Mouse (Mus musculus): ENCODE measurements around the gene Dnaaf2. TPM values are rescaled to one million over a fixed set of nuclear protein-coding genes. Genes with fewer than 3 reads are reported as not detected.
A peak's percentile ranks its signal among the peaks of the same experiment; 100 is the strongest.

Gene Dnaaf2
- polyA plus RNA-seq, 1 experiment from 2014 or later, result 12.1 TPM

GRCm38 (mm10) chr12:69157107-69157506, 41.1 kb downstream of the Dnaaf2 start:
- ATAC-seq (ENCODE audit: low FRiP score, low read depth), result no peak
- H3K4me3 ChIP-seq, result no peak overlapping the region
- H3K4me2 ChIP-seq (replicated peaks), result 0 out of 2 replicates have a peak overlapping the region, but pooled peaks have one; percentile 71
- WGBS, result 95% methylated on average over 2 of the region's 2 CpGs
- H3K27ac ChIP-seq, result no peak overlapping the region
- H3K36me3 ChIP-seq, result peaks cover 17% of the 10 kb centered on the region
- no peaks in the 10 kb centered on the region for H3K9me3 ChIP-seq
- peaks cover 5% of the 10 kb centered on the region for H3K4me1 ChIP-seq
- no peak overlapping the region for H3K9ac ChIP-seq
- no peaks in the 10 kb centered on the region for H3K27me3 ChIP-seq (replicated peaks)

GRCm38 (mm10) chr12:69156436-69156835, 41.8 kb downstream of the Dnaaf2 start:
- no peaks in the 10 kb centered on the region for H3K9me3 ChIP-seq
- peaks cover 5% of the 10 kb centered on the region for H3K4me1 ChIP-seq
- no peak overlapping the region for H3K27ac ChIP-seq
- H3K36me3 ChIP-seq, result peaks cover 17% of the 10 kb centered on the region
- H3K4me3 ChIP-seq, result no peak overlapping the region
- no peak overlapping the region for H3K4me2 ChIP-seq (replicated peaks)
- no peak for ATAC-seq (ENCODE audit: low FRiP score, low read depth)
- 85% methylated on average over 4 of the region's 4 CpGs for WGBS
- no peaks in the 10 kb centered on the region for H3K27me3 ChIP-seq (replicated peaks)
- no peak overlapping the region for H3K9ac ChIP-seq

- Histone ChIP-seq H3K27me3 (replicated peaks) (no peaks in the 10 kb centered on the region), H3K36me3 (peaks cover 17% of the 10 kb centered on the region), H3K27ac (no peak overlapping the region), H3K9me3 (no peaks in the 10 kb centered on the region), H3K4me2 (replicated peaks) (no peak overlapping the region), H3K4me3 (no peak overlapping the region), H3K4me1 (peaks cover 5% of the 10 kb centered on the region), H3K9ac (no peak overlapping the region)
- WGBS, result 86% methylated on average over 2 of the region's 2 CpGs
- ATAC-seq (ENCODE audit: low FRiP score, low read depth), result no peak
Observed at GRCm38 (mm10) chr12:69155923-69156322, 42.3 kb downstream of the Dnaaf2 start.

GRCm38 (mm10) chr12:69150049-69150448, 48.2 kb downstream of the Dnaaf2 start:
- Histone ChIP-seq H3K27me3 (replicated peaks) (no peaks in the 10 kb centered on the region), H3K36me3 (no peaks in the 10 kb centered on the region), H3K4me2 (replicated peaks) (no peak overlapping the region), H3K27ac (no peak overlapping the region), H3K4me1 (no peaks in the 10 kb centered on the region), H3K9me3 (no peaks in the 10 kb centered on the region), H3K9ac (no peak overlapping the region), H3K4me3 (no peak overlapping the region)
- 67% methylated on average over 13 of the region's 13 CpGs for WGBS
- ATAC-seq (ENCODE audit: low FRiP score, low read depth), result no peak

- H3K36me3 ChIP-seq, result no peaks in the 10 kb centered on the region
- no peak overlapping the region for H3K4me3 ChIP-seq
- 90% methylated on average over 5 of the region's 5 CpGs for whole genome bisulfite sequencing
- no peak overlapping the region for H3K4me2 ChIP-seq (replicated peaks)
- no peak for ATAC-seq (ENCODE audit: low FRiP score, low read depth)
- H3K9me3 ChIP-seq, result no peaks in the 10 kb centered on the region
- H3K27me3 ChIP-seq (replicated peaks), result no peaks in the 10 kb centered on the region
- no peak overlapping the region for H3K27ac ChIP-seq
- no peak overlapping the region for H3K9ac ChIP-seq
- H3K4me1 ChIP-seq, result no peaks in the 10 kb centered on the region
Observed at GRCm38 (mm10) chr12:69147166-69147735, 51.0 kb downstream of the Dnaaf2 start.

- Histone ChIP-seq H3K27me3 (replicated peaks) (no peaks in the 10 kb centered on the region), H3K36me3 (no peaks in the 10 kb centered on the region), H3K4me1 (no peaks in the 10 kb centered on the region), H3K27ac (no peak overlapping the region), H3K4me3 (no peak overlapping the region), H3K9ac (no peak overlapping the region), H3K4me2 (replicated peaks) (no peak overlapping the region), H3K9me3 (no peaks in the 10 kb centered on the region)
- ATAC-seq (ENCODE audit: low FRiP score, low read depth), result no peak
- WGBS, result 76% methylated on average over 6 of the region's 6 CpGs
Observed at GRCm38 (mm10) chr12:69143460-69143859, 54.8 kb downstream of the Dnaaf2 start.

- ATAC-seq (ENCODE audit: low FRiP score, low read depth), result no peak
- no peak overlapping the region for H3K27ac ChIP-seq
- H3K36me3 ChIP-seq, result no peaks in the 10 kb centered on the region
- H3K9me3 ChIP-seq, result no peaks in the 10 kb centered on the region
- H3K4me1 ChIP-seq, result no peaks in the 10 kb centered on the region
- no peaks in the 10 kb centered on the region for H3K27me3 ChIP-seq (replicated peaks)
- H3K9ac ChIP-seq, result no peak overlapping the region
- H3K4me2 ChIP-seq (replicated peaks), result no peak overlapping the region
- H3K4me3 ChIP-seq, result no peak overlapping the region
- 89% methylated on average over 7 of the region's 7 CpGs for WGBS
Observed at GRCm38 (mm10) chr12:69139841-69140240, 58.4 kb downstream of the Dnaaf2 start.

GRCm38 (mm10) chr12:69139201-69139600, 59.0 kb downstream of the Dnaaf2 start:
- ATAC-seq (ENCODE audit: low FRiP score, low read depth), result no peak
- H3K27me3 ChIP-seq (replicated peaks), result no peaks in the 10 kb centered on the region
- H3K27ac ChIP-seq, result no peak overlapping the region
- no peaks in the 10 kb centered on the region for H3K4me1 ChIP-seq
- H3K9me3 ChIP-seq, result no peaks in the 10 kb centered on the region
- WGBS, result 91% methylated on average over 3 of the region's 3 CpGs
- no peak overlapping the region for H3K9ac ChIP-seq
- no peaks in the 10 kb centered on the region for H3K36me3 ChIP-seq
- no peak overlapping the region for H3K4me2 ChIP-seq (replicated peaks)
- H3K4me3 ChIP-seq, result no peak overlapping the region

Small RNA genes lying within 50 kb of the gene (microRNA-seq; reads per million reads assigned to microRNA genes)
- gene Gm47287 (not detected), gene Gm47295 (0.87 reads per million)

Other genes with a start within 250 kb of the Dnaaf2 start
- gene Rps29, start 39.2 kb downstream of the Dnaaf2 start, polyA plus RNA-seq (2016; fragmentation: Nextera tagmentation; extraction: Ambion mirVana), result 1,233 and 1,267 TPM in 2 replicates
- gene Lrr1, start 29.6 kb downstream of the Dnaaf2 start, polyA plus RNA-seq (2016; fragmentation: Nextera tagmentation; extraction: Ambion mirVana), result 13.8 and 17.4 TPM in 2 replicates
- gene Rpl36al, start 14.3 kb downstream of the Dnaaf2 start, polyA plus RNA-seq (2016; fragmentation: Nextera tagmentation; extraction: Ambion mirVana), result 443 and 444 TPM in 2 replicates
- gene Mgat2, start 14.3 kb downstream of the Dnaaf2 start, polyA plus RNA-seq (2016; fragmentation: Nextera tagmentation; extraction: Ambion mirVana), result 50.7 and 51.2 TPM in 2 replicates
- 26.6 and 27.6 TPM in 2 replicates for gene Gm49383, start 1.3 kb downstream of the Dnaaf2 start, polyA plus RNA-seq (2016; fragmentation: Nextera tagmentation; extraction: Ambion mirVana)
- 21.0 and 22.7 TPM in 2 replicates for gene Gm49384, start 5.8 kb upstream of the Dnaaf2 start, polyA plus RNA-seq (2016; fragmentation: Nextera tagmentation; extraction: Ambion mirVana)
- gene Pole2, start 29.8 kb upstream of the Dnaaf2 start, polyA plus RNA-seq (2016; fragmentation: Nextera tagmentation; extraction: Ambion mirVana), result 14.0 and 15.6 TPM in 2 replicates
- 5.7 TPM in 2 replicates for gene Klhdc1, start 42.7 kb upstream of the Dnaaf2 start, polyA plus RNA-seq (2016; fragmentation: Nextera tagmentation; extraction: Ambion mirVana)
- 286 TPM in 2 replicates for gene Klhdc2, start 98.3 kb upstream of the Dnaaf2 start, polyA plus RNA-seq (2016; fragmentation: Nextera tagmentation; extraction: Ambion mirVana)
- 89.2 and 96.3 TPM in 2 replicates for gene Nemf, start 158.7 kb upstream of the Dnaaf2 start, polyA plus RNA-seq (2016; fragmentation: Nextera tagmentation; extraction: Ambion mirVana)
- gene Arf6, start 173.7 kb upstream of the Dnaaf2 start, polyA plus RNA-seq (2016; fragmentation: Nextera tagmentation; extraction: Ambion mirVana), result 57.6 and 60.3 TPM in 2 replicates
- gene Gm9887, start 174.0 kb upstream of the Dnaaf2 start, polyA plus RNA-seq (2016; fragmentation: Nextera tagmentation; extraction: Ambion mirVana), result 2.0 and 2.4 TPM in 2 replicates

Measured in neural tube, embryonic 12.5 days (tissue).